Mouse (Mus musculus) activated CD4-positive, CD25-positive, alpha-beta regulatory T cell, adult 4 months (primary cell): ENCODE data around the gene Ddx17. TPM values are rescaled to one million over a fixed set of nuclear protein-coding genes. Genes with fewer than 3 reads are reported as not detected.

Experiments used
- ATAC-seq: one replicate; pipeline ENCODE4 v1.8.0; 2017
- polyA plus RNA-seq, 2 experiments: library from polyadenylated mRNA; unstranded; fragments of 100-300 nt; shearing (Covaris generic); gene quantifications; one replicate each; pipeline ENCODE4 v1.2.1; 2017

Gene Ddx17
- 10 to 100 TPM; 28.3 to 33.9 TPM for polyA plus RNA-seq

- peak; percentile 90 for ATAC-seq
These were observed at the start of gene Ddx17 for GRCm38 (mm10) chr15:79546410-79547288. Ddx17 (minus strand) TSS chr15:79546741.

GRCm38 (mm10) chr15:79581581-79581980 is 35.0 kb upstream of the Ddx17 start:
- ATAC-seq, result no peak

GRCm38 (mm10) chr15:79577671-79578426 is 31.3 kb upstream of the Ddx17 start:
- peak; percentile 76 for ATAC-seq

- ATAC-seq, result no peak
These were observed 30.4 kb upstream of the Ddx17 start for GRCm38 (mm10) chr15:79576947-79577346.

- ATAC-seq, result no peak
These were observed 29.1 kb upstream of the Ddx17 start for GRCm38 (mm10) chr15:79575543-79576222.

GRCm38 (mm10) chr15:79562417-79562816 is 15.9 kb upstream of the Ddx17 start:
- ATAC-seq, result no peak

GRCm38 (mm10) chr15:79559649-79560048 is 13.1 kb upstream of the Ddx17 start:
- ATAC-seq, result no peak

GRCm38 (mm10) chr15:79552566-79552965 is 6.0 kb upstream of the Ddx17 start:
- ATAC-seq, result no peak

GRCm38 (mm10) chr15:79548226-79548625 is 1.7 kb upstream of the Ddx17 start:
- no peak for ATAC-seq

GRCm38 (mm10) chr15:79547289-79547820 is 814 bp upstream of the Ddx17 start:
- ATAC-seq, result no peak

GRCm38 (mm10) chr15:79545921-79546399 is 581 bp downstream of the Ddx17 start:
- peak; percentile 12 for ATAC-seq

- ATAC-seq, result no peak
These were observed 1.0 kb downstream of the Ddx17 start for GRCm38 (mm10) chr15:79545496-79545895.

GRCm38 (mm10) chr15:79543968-79544367 is 2.6 kb downstream of the Ddx17 start:
- ATAC-seq, result no peak

- no peak for ATAC-seq
These were observed 12.7 kb downstream of the Ddx17 start for GRCm38 (mm10) chr15:79533796-79534195.

- ATAC-seq, result no peak
These were observed 16.6 kb downstream of the Ddx17 start for GRCm38 (mm10) chr15:79529935-79530334.

GRCm38 (mm10) chr15:79527991-79528639 is 18.4 kb downstream of the Ddx17 start:
- no peak for ATAC-seq

- ATAC-seq, result no peak
These were observed 19.3 kb downstream of the Ddx17 start for GRCm38 (mm10) chr15:79527192-79527591.

GRCm38 (mm10) chr15:79525979-79526768 is 20.4 kb downstream of the Ddx17 start:
- ATAC-seq, result no peak

GRCm38 (mm10) chr15:79525564-79525963 is 21.0 kb downstream of the Ddx17 start:
- ATAC-seq, result no peak

GRCm38 (mm10) chr15:79519400-79520220 is 26.9 kb downstream of the Ddx17 start:
- no peak for ATAC-seq
